Mouse (Mus musculus) midbrain, embryonic 16.5 days (tissue): ENCODE data around the gene Svopl. TPM values are rescaled to one million over a fixed set of nuclear protein-coding genes. Genes with fewer than 3 reads are reported as not detected.

Experiments used
- ATAC-seq: fragments of 200-750 bp; cut with Nextera tagmentation; 2 replicates; pipeline ENCODE4 v1.8.0; 2017; ENCODE audit warnings: moderate TSS enrichment
- H3K27ac ChIP-seq: fragments of 300-500 bp; sonication (generic); 2 replicates; pipeline ENCODE4 v1.5.1; 2014; ENCODE audit warnings: mild to moderate bottlenecking, low read length, mixed read lengths
- H3K27me3 ChIP-seq: fragments of 300-500 bp; sonication (generic); 2 replicates; pipeline ENCODE4 v1.6.1; 2014; ENCODE audit warnings: low read depth, low read length, mixed read lengths; ENCODE audit not compliant: control insufficient read depth, insufficient read depth
- H3K36me3 ChIP-seq: fragments of 300-500 bp; sonication (generic); 2 replicates; pipeline ENCODE4 v1.6.1; 2014; ENCODE audit warnings: mild to moderate bottlenecking, low read length, moderate library complexity, mixed read lengths; ENCODE audit not compliant: control insufficient read depth, insufficient read depth
- H3K4me1 ChIP-seq: fragments of 300-500 bp; sonication (generic); 2 replicates; pipeline ENCODE4 v1.6.1; 2014; ENCODE audit warnings: mild to moderate bottlenecking, low read length, mixed read lengths; ENCODE audit not compliant: control insufficient read depth, insufficient read depth
- H3K4me2 ChIP-seq: fragments of 300-500 bp; sonication (generic); 2 replicates; pipeline ENCODE4 v1.6.1; 2014; ENCODE audit warnings: mild to moderate bottlenecking, low read length, mixed read lengths
- H3K4me3 ChIP-seq: fragments of 300-500 bp; sonication (generic); 2 replicates; pipeline ENCODE4 v1.5.1; 2014; ENCODE audit warnings: low read depth, mild to moderate bottlenecking, low read length, moderate library complexity, mixed read lengths
- H3K9ac ChIP-seq: fragments of 300-500 bp; sonication (generic); 2 replicates; pipeline ENCODE4 v1.6.1; 2014; ENCODE audit warnings: low read depth, low read length, mixed read lengths
- H3K9me3 ChIP-seq: fragments of 300-500 bp; sonication (generic); replicated peaks from 2 replicates; pipeline ENCODE4 v1.6.1; 2014; ENCODE audit warnings: mild to moderate bottlenecking, low read length, mixed read lengths; ENCODE audit not compliant: control insufficient read depth, poor library complexity, severe bottlenecking
- WGBS: fragments of 180-500 bp; shearing (Covaris S2); extraction: QIAGEN DNeasy Blood & Tissue Kit; methylation state at CpG from one replicate; pipeline ENCODE4 v1.1.7; 2014; 5-methylcytosine and 5-hydroxymethylcytosine counted together
- polyA plus RNA-seq: library from polyadenylated mRNA; unstranded; fragments of >200 nt; fragmentation: Nextera tagmentation; extraction: Ambion mirVana; gene quantifications from 2 replicates; pipeline ENCODE4 v1.2.1, GENCODE M21; 2015

Gene Svopl
- polyA plus RNA-seq: 0.85 and 0.88 TPM in 2 replicates

GRCm38 (mm10) chr6:38046838-38047237 lies at the start of gene Svopl:
Gene Svopl, minus strand, starts transcription at chr6:38046996.
- Histone ChIP-seq H3K27me3 (no peaks in the 10 kb centered on the region), H3K36me3 (no peaks in the 10 kb centered on the region), H3K4me1 (no peaks in the 10 kb centered on the region), H3K27ac (no peak within 1 kb of the TSS), H3K9ac (no peak within 1 kb of the TSS), H3K9me3 (no peaks in the 10 kb centered on the region), H3K4me3 (no peak within 1 kb of the TSS), H3K4me2 (no peak within 1 kb of the TSS)
- WGBS: 28% methylated on average over 6 of the region's 6 CpGs
- no peak for ATAC-seq

GRCm38 (mm10) chr6:38094701-38095100 lies 47.9 kb upstream of the Svopl start:
- Histone ChIP-seq H3K27me3 (no peaks in the 10 kb centered on the region), H3K4me2 (no peak overlapping the region), H3K27ac (no peak overlapping the region), H3K36me3 (no peaks in the 10 kb centered on the region), H3K4me3 (no peak overlapping the region), H3K4me1 (no peaks in the 10 kb centered on the region), H3K9ac (no peak overlapping the region), H3K9me3 (no peaks in the 10 kb centered on the region)
- WGBS: 86% methylated on average over 10 of the region's 10 CpGs
- ATAC-seq: no peak

GRCm38 (mm10) chr6:38092539-38092938 lies 45.7 kb upstream of the Svopl start:
- no peak overlapping the region for H3K27ac ChIP-seq
- no peaks in the 10 kb centered on the region for H3K36me3 ChIP-seq
- no peak overlapping the region for H3K4me2 ChIP-seq
- H3K9ac ChIP-seq: no peak overlapping the region
- H3K4me3 ChIP-seq: no peak overlapping the region
- no peak for ATAC-seq
- H3K9me3 ChIP-seq: no peaks in the 10 kb centered on the region
- no peaks in the 10 kb centered on the region for H3K27me3 ChIP-seq
- WGBS: 96% methylated on average over 8 of the region's 8 CpGs
- no peaks in the 10 kb centered on the region for H3K4me1 ChIP-seq

GRCm38 (mm10) chr6:38087242-38088026 lies 40.6 kb upstream of the Svopl start:
- Histone ChIP-seq H3K9ac (no peak overlapping the region), H3K4me3 (no peak overlapping the region), H3K36me3 (no peaks in the 10 kb centered on the region), H3K4me2 (no peak overlapping the region), H3K4me1 (no peaks in the 10 kb centered on the region), H3K27me3 (no peaks in the 10 kb centered on the region), H3K27ac (no peak overlapping the region), H3K9me3 (no peaks in the 10 kb centered on the region)
- 87% methylated on average over 9 of the region's 9 CpGs for WGBS
- ATAC-seq: no peak

- Histone ChIP-seq H3K9me3 (no peaks in the 10 kb centered on the region), H3K27ac (no peak overlapping the region), H3K36me3 (no peaks in the 10 kb centered on the region), H3K4me3 (no peak overlapping the region), H3K9ac (no peak overlapping the region), H3K27me3 (no peaks in the 10 kb centered on the region), H3K4me2 (no peak overlapping the region), H3K4me1 (no peaks in the 10 kb centered on the region)
- WGBS: 34% methylated on average over 4 of the region's 4 CpGs
- no peak for ATAC-seq
These were observed 36.4 kb upstream of the Svopl start for GRCm38 (mm10) chr6:38083204-38083603.

GRCm38 (mm10) chr6:38081727-38082341 lies 35.0 kb upstream of the Svopl start:
- WGBS: 52% methylated on average over 11 of the region's 11 CpGs
- H3K27ac ChIP-seq: no peak overlapping the region
- no peak for ATAC-seq
- no peak overlapping the region for H3K4me3 ChIP-seq
- H3K4me1 ChIP-seq: no peaks in the 10 kb centered on the region
- no peaks in the 10 kb centered on the region for H3K9me3 ChIP-seq
- H3K36me3 ChIP-seq: no peaks in the 10 kb centered on the region
- H3K4me2 ChIP-seq: no peak overlapping the region
- no peak overlapping the region for H3K9ac ChIP-seq
- no peaks in the 10 kb centered on the region for H3K27me3 ChIP-seq

- no peak for ATAC-seq
- no peak overlapping the region for H3K4me3 ChIP-seq
- H3K36me3 ChIP-seq: no peaks in the 10 kb centered on the region
These were observed 33.6 kb upstream of the Svopl start for GRCm38 (mm10) chr6:38080364-38080763.

GRCm38 (mm10) chr6:38073592-38073991 lies 26.8 kb upstream of the Svopl start:
- H3K4me3 ChIP-seq: no peak overlapping the region
- H3K9me3 ChIP-seq: no peaks in the 10 kb centered on the region
- no peaks in the 10 kb centered on the region for H3K4me1 ChIP-seq
- WGBS: 91% methylated on average over 3 of the region's 3 CpGs
- no peak overlapping the region for H3K4me2 ChIP-seq
- ATAC-seq: no peak
- H3K27me3 ChIP-seq: no peaks in the 10 kb centered on the region
- H3K36me3 ChIP-seq: no peaks in the 10 kb centered on the region
- no peak overlapping the region for H3K9ac ChIP-seq
- no peak overlapping the region for H3K27ac ChIP-seq

More at GRCm38 (mm10) chr6:38080364-38080763, 33.6 kb upstream of the Svopl start:
- Histone ChIP-seq H3K27ac (no peak overlapping the region), H3K4me1 (no peaks in the 10 kb centered on the region), H3K4me2 (no peak overlapping the region), H3K9me3 (no peaks in the 10 kb centered on the region), H3K27me3 (no peaks in the 10 kb centered on the region), H3K9ac (no peak overlapping the region)
- 66% methylated on average over 4 of the region's 4 CpGs for WGBS

GRCm38 (mm10) chr6:38072137-38072796 lies 25.5 kb upstream of the Svopl start:
- no peak overlapping the region for H3K4me3 ChIP-seq
- WGBS: 67% methylated on average over 5 of the region's 5 CpGs
- H3K36me3 ChIP-seq: no peaks in the 10 kb centered on the region
- no peak overlapping the region for H3K4me2 ChIP-seq
- H3K27ac ChIP-seq: no peak overlapping the region
- no peaks in the 10 kb centered on the region for H3K27me3 ChIP-seq
- H3K9me3 ChIP-seq: no peaks in the 10 kb centered on the region
- no peak for ATAC-seq
- 0 out of 2 replicates have a peak overlapping the region, but pooled peaks have one; percentile 35 for H3K9ac ChIP-seq
- no peaks in the 10 kb centered on the region for H3K4me1 ChIP-seq
